In genomic region chr11:100816801-100817200, GRCm38 (mm10) we compare ENCODE assay signal across 15 mouse cellular contexts. TPM values are rescaled to one million over a fixed set of nuclear protein-coding genes. Genes with fewer than 3 reads are reported as not detected.
DNase-seq lines count a peak whose midpoint lies in the region; ATAC-seq and TF ChIP-seq lines count a peak whose summit lies in the region.
"Had no signal": no experiment of that assay in that cellular context is flagged by ENCODE, and none has a peak within 500 bp of the region (broad histone marks: within the 10 kb centered on the region; RNA-seq: fewer than 3 reads in every experiment).

No protein-coding gene starts in this region.

- no peak overlapping the region for H3K4me3 ChIP-seq in kidney, adult 2 months (ENCODE audit: insufficient read depth, low read depth, low read length)
- H3K4me3 ChIP-seq in kidney, embryonic 15.5 days (replicated peaks): no peak overlapping the region
- H3K4me3 ChIP-seq: forebrain, embryonic 10.5 days; heart, embryonic 15.5 days; hindbrain, embryonic 15.5 days; layer of hippocampus, adult 2 months; limb, embryonic 13.5 days had no signal

- ATAC-seq in kidney, embryonic 15.5 days (replicated peaks; ENCODE audit: low FRiP score): no peak

- H3K27me3 ChIP-seq in kidney, adult 2 months (replicated peaks; ENCODE audit: control insufficient read depth, insufficient read depth, low read length): no peaks in the 10 kb centered on the region
- no peaks in the 10 kb centered on the region for H3K27me3 ChIP-seq in kidney, embryonic 15.5 days
- H3K27me3 ChIP-seq: heart, embryonic 15.5 days; hindbrain, embryonic 15.5 days had no signal

- H3K4me2 ChIP-seq in kidney, embryonic 15.5 days: no peak overlapping the region
- H3K4me2 ChIP-seq: heart, embryonic 15.5 days; hindbrain, embryonic 15.5 days; limb, embryonic 13.5 days had no signal

- H3K9ac ChIP-seq in kidney, embryonic 15.5 days: no peak overlapping the region
- H3K9ac ChIP-seq: heart, embryonic 15.5 days; hindbrain, embryonic 15.5 days; limb, embryonic 13.5 days had no signal

- H3K9me3 ChIP-seq in kidney, embryonic 15.5 days (replicated peaks): no peaks in the 10 kb centered on the region
- H3K9me3 ChIP-seq: forebrain, embryonic 10.5 days; heart, embryonic 15.5 days; hindbrain, embryonic 15.5 days; limb, embryonic 13.5 days had no signal

- peaks cover 21% of the 10 kb centered on the region for H3K4me1 ChIP-seq in kidney, adult 2 months (ENCODE audit: control insufficient read depth, insufficient read depth, low read length)
- H3K4me1 ChIP-seq in kidney, embryonic 15.5 days: peaks cover 15% of the 10 kb centered on the region

- TF ChIP-seq POLR2A in kidney, adult 2 months (IDR thresholded peaks at IDR 0.05; ENCODE audit: low read depth, low read length): no peak

- 34% methylated on average over 4 of the region's 4 CpGs for WGBS in kidney, adult 2 months
- 62% methylated on average over 4 of the region's 4 CpGs for WGBS in kidney, embryonic 15.5 days

- TF ChIP-seq CTCF in kidney, adult 2 months (conservative IDR thresholded peaks at IDR 0.05; ENCODE audit: insufficient read depth, insufficient read length, low read depth, low read length): no peak

- peak; percentile 42 for DNase-seq in adrenal gland, postnatal 10 days
- DNase-seq in adrenal gland, postnatal 4 days (ENCODE audit: low spot score in 2 of 2): no peak
- DNase-seq in kidney, adult 2 months: peak; percentile 84
- peak; percentile 45 for DNase-seq in Muller cell, postnatal 12 days (ENCODE audit: inconsistent ontology term)
- DNase-seq in kidney, adult 9 months: peak; percentile 76
- no peak for DNase-seq in c-Kit-positive CD71-positive TER-119-positive erythroid progenitor cells, embryonic 14.5 days (ENCODE audit: low spot score)
- DNase-seq in layer of hippocampus, postnatal 10 days (ENCODE audit: low spot score in 2 of 2): no peak

- no peaks in the 10 kb centered on the region for H3K36me3 ChIP-seq in kidney, adult 2 months (ENCODE audit: control insufficient read depth, insufficient read depth, low read length)
- H3K36me3 ChIP-seq in kidney, embryonic 15.5 days: no peaks in the 10 kb centered on the region
- H3K36me3 ChIP-seq: forebrain, embryonic 10.5 days; heart, embryonic 15.5 days; hindbrain, embryonic 15.5 days; limb, embryonic 13.5 days had no signal

- H3K27ac ChIP-seq in kidney, adult 2 months (ENCODE audit: insufficient read depth, low read depth, low read length): no peak overlapping the region
- H3K27ac ChIP-seq in kidney, embryonic 15.5 days: no peak overlapping the region
- H3K27ac ChIP-seq: forebrain, embryonic 10.5 days; heart, embryonic 15.5 days; hindbrain, embryonic 15.5 days; layer of hippocampus, adult 2 months; limb, embryonic 13.5 days had no signal

RNA-seq across cellular contexts. Expression of gene Stat5b, which starts 33.7 kb away (rescaled TPM):
- total RNA-seq in adrenal gland, postnatal 10 days (2021): 10 to 100 TPM; 60.7 to 72.7 TPM
- 10 to 100 TPM; 68.2 to 68.7 TPM for total RNA-seq in adrenal gland, postnatal 4 days (2021)
- polyA plus RNA-seq in kidney, adult 2 months (2012; rRNA removed): 23.2 and 24.0 TPM in 2 replicates
- 19.6 and 19.9 TPM in 2 replicates for polyA plus RNA-seq in kidney, embryonic 15.5 days (2015; fragmentation: Nextera tagmentation; extraction: Ambion mirVana)
- 10 to 100 TPM; 12.2 to 13.0 TPM for total RNA-seq in layer of hippocampus, postnatal 10 days (2021)

RNA-seq across cellular contexts. Expression of gene Stat5a, which starts 42.4 kb away (rescaled TPM):
- 10 to 100 TPM; 37.1 to 52.7 TPM for total RNA-seq in adrenal gland, postnatal 10 days (2021)
- 10 to 100 TPM; 34.1 to 42.1 TPM for total RNA-seq in adrenal gland, postnatal 4 days (2021)
- polyA plus RNA-seq in kidney, adult 2 months (2012; rRNA removed): 15.8 and 16.6 TPM in 2 replicates
- 3.1 and 3.7 TPM in 2 replicates for polyA plus RNA-seq in kidney, embryonic 15.5 days (2015; fragmentation: Nextera tagmentation; extraction: Ambion mirVana)
- 1 to 10 TPM; 2.4 to 3.9 TPM for total RNA-seq in layer of hippocampus, postnatal 10 days (2021)

RNA-seq across cellular contexts. Expression of gene Ghdc, which starts 46.0 kb away (rescaled TPM):
- total RNA-seq in adrenal gland, postnatal 10 days (2021): 10 to 100 TPM; 14.1 to 15.7 TPM
- 10 to 100 TPM; 15.4 to 15.5 TPM for total RNA-seq in adrenal gland, postnatal 4 days (2021)
- polyA plus RNA-seq in kidney, adult 2 months (2012; rRNA removed): 30.4 and 31.8 TPM in 2 replicates
- polyA plus RNA-seq in kidney, embryonic 15.5 days (2015; fragmentation: Nextera tagmentation; extraction: Ambion mirVana): 6.7 and 7.9 TPM in 2 replicates
- total RNA-seq in layer of hippocampus, postnatal 10 days (2021): 1 to 10 TPM; 5.5 to 7.2 TPM

RNA-seq across cellular contexts. Expression of gene Hcrt, which starts 54.1 kb away (rescaled TPM):
- total RNA-seq in adrenal gland, postnatal 10 days (2021): not detected
- total RNA-seq in adrenal gland, postnatal 4 days (2021): not detected
- polyA plus RNA-seq in kidney, adult 2 months (2012; rRNA removed): not detected in 2 replicates
- polyA plus RNA-seq in kidney, embryonic 15.5 days (2015; fragmentation: Nextera tagmentation; extraction: Ambion mirVana): not detected in 2 replicates
- under 1 TPM in 1 of 2 experiments, not detected in 1; 0.62 TPM for total RNA-seq in layer of hippocampus, postnatal 10 days (2021)
- total RNA-seq: gastrocnemius, adult 18-20 months; layer of hippocampus, adult 2 months had no signal
- polyA plus RNA-seq: embryonic facial prominence, embryonic 11.5 days; forebrain, embryonic 10.5 days; heart, embryonic 15.5 days; limb, embryonic 13.5 days had no signal

RNA-seq across cellular contexts. Expression of gene Kcnh4, which starts 57.1 kb away (rescaled TPM):
- under 1 TPM; 0.12 to 0.15 TPM for total RNA-seq in adrenal gland, postnatal 10 days (2021)
- total RNA-seq in adrenal gland, postnatal 4 days (2021): under 1 TPM; 0.39 to 0.40 TPM
- polyA plus RNA-seq in kidney, adult 2 months (2012; rRNA removed): 0.04 and 0.08 TPM in 2 replicates
- 0.10 TPM in 1 of 2 replicates, not detected in the other for polyA plus RNA-seq in kidney, embryonic 15.5 days (2015; fragmentation: Nextera tagmentation; extraction: Ambion mirVana)
- 1 to 10 TPM; 1.5 to 2.2 TPM for total RNA-seq in layer of hippocampus, postnatal 10 days (2021)
- total RNA-seq: gastrocnemius, adult 18-20 months had no signal
- polyA plus RNA-seq: heart, embryonic 15.5 days; limb, embryonic 13.5 days had no signal

Comparison
In these comparisons a context has a peak if more than half of its experiments do, and no peak if none do; other contexts are left out.
1. DNase-seq: peak in adrenal gland, postnatal 10 days (single experiment), kidney, adult 2 months (single experiment), Muller cell, postnatal 12 days (single experiment) and kidney, adult 9 months (single experiment); none in adrenal gland, postnatal 4 days (0 of 2), c-Kit-positive CD71-positive TER-119-positive erythroid progenitor cells, embryonic 14.5 days (single experiment) and layer of hippocampus, postnatal 10 days (0 of 2).
2. RNA of gene Stat5b, which starts 33.7 kb away (total RNA-seq): 60.7 to 72.7 TPM in adrenal gland, postnatal 10 days and 68.2 to 68.7 TPM in adrenal gland, postnatal 4 days; 12.2 to 13.0 TPM in layer of hippocampus, postnatal 10 days; every median in the first group is over 4 times any median in the second.
3. RNA of gene Stat5a, which starts 42.4 kb away (total RNA-seq): 37.1 to 52.7 TPM in adrenal gland, postnatal 10 days and 34.1 to 42.1 TPM in adrenal gland, postnatal 4 days; 2.4 to 3.9 TPM in layer of hippocampus, postnatal 10 days; every median in the first group is over 4 times any median in the second.